Mouse (Mus musculus): Measurements from ENCODE around the gene C1qa. TPM values are rescaled to one million over a fixed set of nuclear protein-coding genes. Genes with fewer than 3 reads are reported as not detected.

The C1qa gene
- total and polyA plus RNA-seq, 3 experiments, result not detected

- Histone ChIP-seq H3K4me2 (ENCODE audit: insufficient read depth, low read depth, poor library complexity, severe bottlenecking) (no peak overlapping the region), H3K79me2 (replicated peaks; ENCODE audit: control insufficient read depth, extremely low read depth, insufficient read depth, poor library complexity, severe bottlenecking) (no peaks in the 10 kb centered on the region), H3K9ac (ENCODE audit: insufficient read depth, low read depth) (no peak overlapping the region), H3K9me3 (replicated peaks; ENCODE audit: low read length) (no peaks in the 10 kb centered on the region), H3K4me1 (ENCODE audit: control insufficient read depth in 1 of 2, insufficient read depth in 2 of 2) (no peaks in the 10 kb centered on the region), H3K36me3 (replicated peaks in 1 of 2; ENCODE audit: control insufficient read depth in 1 of 2, insufficient read depth in 1 of 2, low read length in 1 of 2) (no peaks in the 10 kb centered on the region), H3K27ac (ENCODE audit: insufficient read depth, low read depth) (no peak overlapping the region), H3K4me3 (replicated peaks in 1 of 3; ENCODE audit: low read depth in 2 of 3, low read length in 2 of 3, poor library complexity in 1 of 3) (no peak overlapping the region), H3K27me3 (replicated peaks) (peaks cover 87% of the 10 kb centered on the region)
- TF ChIP-seq JUN (IDR thresholded peaks at IDR 0.05; ENCODE audit: insufficient read depth, low read depth, low read length), result no peak
- no peak for TF ChIP-seq HCFC1 (IDR thresholded peaks at IDR 0.05; ENCODE audit: low read depth, low read length)
- no peak for TF ChIP-seq ZC3H11A (IDR thresholded peaks at IDR 0.05; ENCODE audit: low read depth, low read length)
- no peak for TF ChIP-seq JUND (conservative IDR thresholded peaks at IDR 0.05; ENCODE audit: low read depth, low read length)
- no peak for TF ChIP-seq ZMIZ1 (IDR thresholded peaks at IDR 0.05; ENCODE audit: low read depth, low read length)
- TF ChIP-seq CHD2 (IDR thresholded peaks at IDR 0.05; ENCODE audit: low read length), result no peak
- no peak for TF ChIP-seq PAX5 (IDR thresholded peaks at IDR 0.05; ENCODE audit: low read length)
- no peak for TF ChIP-seq UBTF (IDR thresholded peaks at IDR 0.05; ENCODE audit: low read depth, low read length)
- no peak for TF ChIP-seq E2F4 (IDR thresholded peaks at IDR 0.05; ENCODE audit: insufficient replicate concordance, low read depth, low read length)
- TF ChIP-seq TCF12 (IDR thresholded peaks at IDR 0.05; ENCODE audit: low read depth, low read length), result no peak
- in situ Hi-C loops (cut with MboI; ENCODE audit: low pct_ligation_motif_present, low pct_unique_long_range_greater_than_20kb, low sequenced_read_pairs) (loop anchor here (5.0 to 10.0 kb wide), 2 partner anchors 84 to 387 kb away; no protein-coding TSS in a partner anchor), dilution Hi-C loops (cut with MboI; ENCODE audit: extremely low pct_ligation_motif_present, extremely low pct_unique_long_range_greater_than_20kb, low sequenced_read_pairs) (no loop called here)
- no peak for DNase-seq (ENCODE audit: extremely low read depth)
These were observed 462 bp downstream of the C1qa start for GRCm38 (mm10) chr4:136898084-136898598.

GRCm38 (mm10) chr4:136896461-136896860 is 2.1 kb downstream of the C1qa start:
- Histone ChIP-seq H3K9me3 (replicated peaks; ENCODE audit: low read length) (no peaks in the 10 kb centered on the region), H3K9ac (ENCODE audit: insufficient read depth, low read depth) (no peak overlapping the region), H3K36me3 (replicated peaks in 1 of 2; ENCODE audit: control insufficient read depth in 1 of 2, insufficient read depth in 1 of 2, low read length in 1 of 2) (no peaks in the 10 kb centered on the region), H3K27ac (ENCODE audit: insufficient read depth, low read depth) (no peak overlapping the region), H3K4me3 (replicated peaks in 1 of 3; ENCODE audit: low read depth in 2 of 3, low read length in 2 of 3, poor library complexity in 1 of 3) (no peak overlapping the region), H3K4me1 (ENCODE audit: control insufficient read depth in 1 of 2, insufficient read depth in 2 of 2) (no peaks in the 10 kb centered on the region), H3K79me2 (replicated peaks; ENCODE audit: control insufficient read depth, extremely low read depth, insufficient read depth, poor library complexity, severe bottlenecking) (no peaks in the 10 kb centered on the region), H3K4me2 (ENCODE audit: insufficient read depth, low read depth, poor library complexity, severe bottlenecking) (no peak overlapping the region), H3K27me3 (replicated peaks) (peaks cover 88% of the 10 kb centered on the region)
- dilution Hi-C loops (cut with MboI; ENCODE audit: extremely low pct_ligation_motif_present, extremely low pct_unique_long_range_greater_than_20kb, low sequenced_read_pairs), result no loop called here
- TF ChIP-seq TCF12 (IDR thresholded peaks at IDR 0.05; ENCODE audit: low read depth, low read length) (no peak), MAFK (IDR thresholded peaks at IDR 0.05; ENCODE audit: insufficient replicate concordance, low read length) (no peak), ETS1 (conservative IDR thresholded peaks at IDR 0.05; ENCODE audit: low read depth, low read length) (no peak)
- DNase-seq (ENCODE audit: extremely low read depth), result no peak
- in situ Hi-C loops (cut with MboI; ENCODE audit: low pct_ligation_motif_present, low pct_unique_long_range_greater_than_20kb, low sequenced_read_pairs), result loop anchor here (5.0 to 10.0 kb wide), 2 partner anchors 86 to 388 kb away; no protein-coding TSS in a partner anchor

- Histone ChIP-seq H3K27ac (ENCODE audit: insufficient read depth, low read depth) (no peak overlapping the region), H3K4me2 (ENCODE audit: insufficient read depth, low read depth, poor library complexity, severe bottlenecking) (no peak overlapping the region), H3K79me2 (replicated peaks; ENCODE audit: control insufficient read depth, extremely low read depth, insufficient read depth, poor library complexity, severe bottlenecking) (no peaks in the 10 kb centered on the region), H3K9me3 (replicated peaks; ENCODE audit: low read length) (no peaks in the 10 kb centered on the region), H3K9ac (ENCODE audit: insufficient read depth, low read depth) (no peak overlapping the region), H3K4me3 (replicated peaks in 1 of 3; ENCODE audit: low read depth in 2 of 3, low read length in 2 of 3, poor library complexity in 1 of 3) (no peak overlapping the region), H3K4me1 (ENCODE audit: control insufficient read depth in 1 of 2, insufficient read depth in 2 of 2) (no peaks in the 10 kb centered on the region), H3K36me3 (replicated peaks in 1 of 2; ENCODE audit: control insufficient read depth in 1 of 2, insufficient read depth in 1 of 2, low read length in 1 of 2) (no peaks in the 10 kb centered on the region), H3K27me3 (replicated peaks) (peaks cover 88% of the 10 kb centered on the region)
- TF ChIP-seq GABPA (IDR thresholded peaks at IDR 0.05; ENCODE audit: insufficient replicate concordance, low read depth, low read length) (no peak), JUND (conservative IDR thresholded peaks at IDR 0.05; ENCODE audit: low read depth, low read length) (no peak), CHD1 (IDR thresholded peaks at IDR 0.05; ENCODE audit: low read depth, low read length) (no peak), BHLHE40 (IDR thresholded peaks at IDR 0.05; ENCODE audit: low read depth, low read length) (no peak), POLR2A (IDR thresholded peaks at IDR 0.05; ENCODE audit: low read depth, low read length) (no peak), SIN3A (IDR thresholded peaks at IDR 0.05; ENCODE audit: low read length) (no peak), PAX5 (IDR thresholded peaks at IDR 0.05; ENCODE audit: low read length) (no peak), RCOR1 (conservative IDR thresholded peaks at IDR 0.05; ENCODE audit: low read depth, low read length) (no peak), POLR2AphosphoS2 (IDR thresholded peaks at IDR 0.05; ENCODE audit: low read depth, low read length) (no peak), MAFK (IDR thresholded peaks at IDR 0.05; ENCODE audit: insufficient replicate concordance, low read length) (no peak), NELFE (IDR thresholded peaks at IDR 0.05; ENCODE audit: low read depth, low read length) (no peak), ETS1 (conservative IDR thresholded peaks at IDR 0.05; ENCODE audit: low read depth, low read length) (no peak), KAT2A (IDR thresholded peaks at IDR 0.05; ENCODE audit: insufficient replicate concordance, low read length) (no peak), ZNF384 (IDR thresholded peaks at IDR 0.05; ENCODE audit: low read depth, low read length) (no peak), UBTF (IDR thresholded peaks at IDR 0.05; ENCODE audit: low read depth, low read length) (no peak), ZKSCAN1 (IDR thresholded peaks at IDR 0.05; ENCODE audit: borderline replicate concordance, low read depth, low read length) (no peak), MAX (IDR thresholded peaks at IDR 0.05; ENCODE audit: low read length) (no peak)
- dilution Hi-C loops (cut with MboI; ENCODE audit: extremely low pct_ligation_motif_present, extremely low pct_unique_long_range_greater_than_20kb, low sequenced_read_pairs) (no loop called here), in situ Hi-C loops (cut with MboI; ENCODE audit: low pct_ligation_motif_present, low pct_unique_long_range_greater_than_20kb, low sequenced_read_pairs) (loop anchor here (5.0 to 10.0 kb wide), 2 partner anchors 86 to 389 kb away; no protein-coding TSS in a partner anchor)
- DNase-seq (ENCODE audit: extremely low read depth), result no peak
These were observed 2.7 kb downstream of the C1qa start for GRCm38 (mm10) chr4:136895861-136896260.
